Mouse (Mus musculus) embryonic fibroblast, embryonic 13.5 days (primary cell): ENCODE results near the gene Gm7247.

Source experiments
- CTCF ChIP-seq: IDR thresholded peaks from 2 replicates; pipeline ENCODE4 v1.5.1; 2011; ENCODE audit warnings: mild to moderate bottlenecking, control low read depth, low read length, moderate library complexity, borderline replicate concordance; ENCODE audit not compliant: insufficient read depth
- POLR2A ChIP-seq: IDR thresholded peaks from 2 replicates; pipeline ENCODE4 v1.6.1; 2011; ENCODE audit warnings: low read depth, mild to moderate bottlenecking, control low read depth, low read length, moderate library complexity

DNA sequence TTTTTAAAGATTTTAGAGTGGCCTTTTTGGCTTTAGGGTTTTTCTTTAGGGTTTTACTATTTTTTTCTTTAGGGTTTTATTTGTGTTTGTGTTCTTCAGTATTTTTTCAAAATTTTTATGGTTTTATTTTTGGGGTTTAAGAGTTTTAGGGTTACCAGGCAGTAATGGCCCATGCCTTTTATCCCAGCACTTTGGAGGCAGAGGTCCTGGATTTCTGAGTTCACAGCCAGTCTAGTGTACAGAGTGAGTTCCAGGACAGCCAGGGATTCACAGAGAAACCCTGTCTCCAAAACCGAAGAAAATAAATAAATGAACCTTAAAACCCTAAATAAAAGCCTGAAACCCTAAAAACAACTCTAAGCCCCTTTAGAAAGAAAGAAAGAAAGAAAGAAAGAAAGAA, 124.6 kb downstream of the Gm7247 start:
- no peak for TF ChIP-seq CTCF
- TF ChIP-seq POLR2A = no peak
